Mouse (Mus musculus) cerebellum, postnatal 36 days (tissue): ENCODE measurements around the gene Tshz2.

Experiments
- DNase-seq, 2 experiments: peaks; one replicate each; pipeline ENCODE4 v3.0.0; 2021 to 2022; ENCODE audit warnings: mixed read lengths in 2 of 2

Gene Tshz2

GRCm38 (mm10) chr2:169873442-169873841 lies 240.6 kb downstream of the Tshz2 start:
- DNase-seq = no peak

DNA sequence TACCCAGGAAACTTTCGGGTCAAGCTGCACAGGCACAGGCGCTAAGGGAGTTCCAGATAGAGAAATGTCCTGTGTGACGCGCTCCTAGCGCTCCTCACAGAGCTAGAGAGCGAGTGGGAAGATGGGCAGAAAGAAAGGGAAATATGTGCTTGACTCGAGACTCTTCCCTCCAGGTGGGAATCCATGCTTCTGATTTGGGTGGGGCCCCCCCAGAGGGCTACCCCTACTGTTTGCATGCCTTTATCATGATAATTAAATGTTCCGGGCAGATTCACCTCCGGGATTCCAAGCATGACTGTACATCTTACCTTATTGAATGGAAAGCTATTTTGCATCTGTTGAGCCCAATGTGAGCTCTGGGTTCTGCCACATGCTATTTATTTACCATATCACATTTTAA lies 255.1 kb downstream of the Tshz2 start:
- DNase-seq = no peak

DNA sequence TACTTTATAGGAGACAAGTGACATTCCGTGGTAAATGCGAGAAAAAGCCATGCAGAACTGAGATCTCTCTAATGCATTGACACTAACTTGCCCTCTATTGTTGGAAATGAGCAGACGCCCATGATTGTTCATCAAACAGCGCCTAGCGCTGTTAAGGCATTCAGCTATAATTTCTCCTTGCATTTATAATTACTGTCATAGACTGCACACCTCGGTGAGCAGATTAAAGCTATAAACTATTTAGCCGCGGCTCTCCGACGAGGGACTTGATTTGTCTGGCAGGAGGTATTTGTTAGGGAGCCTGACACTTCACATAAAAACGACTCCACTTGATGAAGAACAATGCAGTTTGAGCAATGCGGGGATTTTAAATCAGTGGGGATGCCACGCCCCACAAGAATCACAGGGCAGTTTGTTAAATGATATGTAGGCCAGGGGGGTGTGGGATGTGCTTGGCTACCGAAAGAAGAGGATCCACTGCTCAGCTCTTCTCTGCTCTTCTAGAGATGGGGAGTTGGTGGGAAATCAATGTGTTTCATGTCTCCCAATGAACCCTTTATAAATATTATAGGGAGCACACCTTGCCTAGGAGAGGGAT lies 259.7 kb downstream of the Tshz2 start:
- no peak for DNase-seq

GRCm38 (mm10) chr2:169902896-169903295 lies 270.1 kb downstream of the Tshz2 start:
- DNase-seq = no peak

GRCm38 (mm10) chr2:169906396-169906795 lies 273.6 kb downstream of the Tshz2 start:
- no peak for DNase-seq

DNA sequence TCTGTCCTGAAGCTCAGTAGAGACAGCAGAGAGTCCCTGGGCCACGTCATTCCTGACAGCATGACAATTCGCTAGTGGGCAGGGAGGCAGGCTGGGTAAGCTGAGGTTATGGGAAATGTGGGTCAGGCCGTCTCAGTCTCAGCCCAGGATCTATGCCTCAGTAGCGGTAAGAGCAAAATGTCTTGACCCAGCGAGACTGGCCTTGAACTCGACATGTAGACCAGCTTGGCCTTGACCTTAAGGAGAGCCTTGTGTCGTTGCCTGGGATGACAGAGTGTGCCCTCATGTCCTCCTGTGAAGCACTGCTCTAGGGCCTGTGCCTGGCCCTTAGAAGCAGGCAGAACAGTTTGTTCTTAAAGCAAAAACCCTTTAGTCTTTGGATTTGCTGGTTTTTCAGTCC lies 275.2 kb downstream of the Tshz2 start:
- DNase-seq = no peak

GRCm38 (mm10) chr2:169910606-169911005 lies 277.8 kb downstream of the Tshz2 start:
- DNase-seq = no peak

- DNase-seq = no peak
These were observed 280.0 kb downstream of the Tshz2 start for GRCm38 (mm10) chr2:169912826-169913225.

GRCm38 (mm10) chr2:169914903-169915302 lies 282.1 kb downstream of the Tshz2 start:
- no peak for DNase-seq

DNA sequence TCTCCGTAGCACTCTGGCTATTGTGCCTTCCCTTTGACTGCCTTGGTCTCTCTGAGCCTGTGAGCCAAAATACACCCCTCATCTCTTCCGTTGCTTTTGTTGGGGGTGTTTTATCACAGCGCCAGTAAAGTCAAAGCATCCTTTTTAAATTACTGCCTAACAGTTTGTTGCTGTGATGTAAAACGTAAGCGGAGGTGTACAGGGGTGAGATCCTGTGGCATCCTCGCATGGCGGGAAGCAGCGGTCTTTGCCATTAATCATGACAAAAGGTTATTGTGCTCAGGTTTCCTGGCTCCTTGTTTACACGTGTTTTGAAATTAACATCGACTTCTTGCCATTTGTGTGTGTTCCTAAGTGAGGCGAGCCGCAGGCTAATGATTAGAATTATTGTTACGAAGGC lies 282.5 kb downstream of the Tshz2 start:
- no peak for DNase-seq

- DNase-seq = no peak
These were observed 286.4 kb downstream of the Tshz2 start for GRCm38 (mm10) chr2:169919111-169919695.

GRCm38 (mm10) chr2:169924177-169924810 lies 291.5 kb downstream of the Tshz2 start:
- DNase-seq = peak in 1 of 2 experiments; percentile 11

GRCm38 (mm10) chr2:169925466-169925865 lies 292.7 kb downstream of the Tshz2 start:
- DNase-seq = no peak

- DNase-seq = no peak
These were observed 293.2 kb downstream of the Tshz2 start for GRCm38 (mm10) chr2:169926016-169926415.

DNA sequence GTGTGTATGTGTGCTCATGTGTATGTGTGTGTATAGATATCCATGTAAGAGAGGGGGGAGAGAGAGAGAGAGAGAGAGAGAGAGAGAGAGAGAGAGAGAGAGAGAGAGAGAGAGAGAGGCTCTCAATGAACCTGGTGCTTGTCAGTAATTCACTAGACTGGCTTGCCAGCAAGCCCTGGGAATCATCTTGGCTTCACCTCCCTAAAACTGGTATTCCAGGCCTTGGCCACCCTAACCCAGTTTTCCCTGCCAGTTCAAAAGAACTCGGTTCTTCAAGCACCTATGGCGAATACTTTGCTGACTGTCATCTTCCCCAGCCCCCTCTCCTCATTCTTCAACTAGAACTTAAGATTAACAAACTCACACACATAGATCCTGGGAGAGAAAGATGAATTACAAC lies 294.6 kb downstream of the Tshz2 start:
- DNase-seq = no peak

GRCm38 (mm10) chr2:169928447-169929120 lies 295.8 kb downstream of the Tshz2 start:
- no peak for DNase-seq

GRCm38 (mm10) chr2:169929540-169930497 lies 297.0 kb downstream of the Tshz2 start:
- peak; percentile 46 to 75 for DNase-seq

DNA sequence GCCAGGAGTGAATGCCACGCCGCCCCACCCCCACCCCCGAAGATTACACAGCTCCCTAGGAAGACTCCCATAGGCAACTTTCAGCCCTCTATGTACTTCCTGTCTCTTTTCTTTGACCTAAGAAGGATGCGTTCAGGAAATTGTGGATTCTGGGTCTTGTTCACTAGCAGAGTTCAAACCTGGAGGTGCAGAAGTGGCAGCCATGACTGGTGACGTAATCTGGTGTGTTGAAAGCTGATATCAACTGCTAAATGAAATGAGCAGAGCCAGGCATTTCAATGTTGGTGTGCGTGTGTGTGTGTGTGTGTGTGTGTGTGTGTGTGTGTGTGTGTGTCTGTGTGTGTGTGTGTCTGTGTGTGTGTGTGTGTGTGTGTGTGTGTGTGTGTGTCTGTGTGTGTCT lies 302.8 kb downstream of the Tshz2 start:
- no peak for DNase-seq

DNA sequence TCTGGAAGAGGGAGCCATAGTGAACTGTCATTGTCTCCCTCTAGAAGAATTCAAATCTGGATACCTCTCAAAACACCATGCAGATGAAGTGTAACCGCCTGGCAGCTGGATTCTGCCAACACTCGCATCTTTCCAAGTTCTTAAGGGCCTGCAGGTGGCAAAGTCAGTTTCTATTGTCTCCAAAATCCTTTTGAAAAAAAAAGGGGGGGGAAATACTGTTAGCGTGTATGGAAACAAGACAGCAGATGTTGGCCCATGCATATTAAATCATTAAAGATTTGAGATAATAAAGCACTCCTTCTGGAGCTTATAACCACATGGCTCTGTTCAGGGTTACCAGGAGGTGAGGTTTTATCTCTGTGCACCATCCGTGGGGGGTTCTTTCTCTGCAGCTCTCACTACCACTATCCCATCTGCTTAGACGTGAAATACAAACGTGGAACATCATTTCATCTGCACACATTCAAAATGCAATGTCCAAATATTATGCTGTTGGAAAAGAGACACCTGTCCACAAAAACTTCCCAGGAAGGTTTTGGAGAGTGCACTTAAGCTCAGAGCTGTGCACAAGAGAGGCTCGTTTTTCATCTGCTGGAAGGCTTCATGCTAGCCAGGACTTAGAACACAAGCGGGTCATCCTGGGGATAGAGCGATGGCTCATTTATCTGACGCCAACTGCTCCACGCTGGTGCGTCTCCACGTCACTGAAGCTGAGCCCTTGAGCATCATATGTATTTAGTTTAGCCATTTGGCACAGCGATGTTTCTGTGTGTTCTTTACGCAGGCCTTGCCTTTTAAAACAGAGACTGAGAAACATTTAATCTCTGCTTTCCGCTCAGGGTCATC lies 307.7 kb downstream of the Tshz2 start:
- no peak for DNase-seq

- no peak for DNase-seq
These were observed 310.9 kb downstream of the Tshz2 start for GRCm38 (mm10) chr2:169943727-169944126.

DNA sequence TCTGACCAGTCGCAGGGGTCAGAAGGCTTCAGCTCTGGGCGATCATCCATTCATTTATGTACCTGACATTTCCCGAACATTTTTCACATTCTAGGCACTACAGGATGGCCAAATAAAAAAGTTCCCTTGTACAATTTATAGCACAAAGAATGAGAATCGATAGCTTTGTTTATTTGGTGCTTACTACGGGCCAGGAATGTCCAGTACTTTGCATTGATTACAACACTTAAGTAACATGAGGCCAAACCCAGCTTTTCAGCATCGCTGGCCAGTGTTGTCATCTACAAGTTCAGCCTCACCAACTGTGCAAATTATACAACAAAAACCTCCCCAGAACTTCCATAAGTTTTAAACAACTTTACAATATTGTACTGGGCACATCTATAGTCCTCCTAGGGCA lies 315.3 kb downstream of the Tshz2 start:
- DNase-seq = no peak

DNA sequence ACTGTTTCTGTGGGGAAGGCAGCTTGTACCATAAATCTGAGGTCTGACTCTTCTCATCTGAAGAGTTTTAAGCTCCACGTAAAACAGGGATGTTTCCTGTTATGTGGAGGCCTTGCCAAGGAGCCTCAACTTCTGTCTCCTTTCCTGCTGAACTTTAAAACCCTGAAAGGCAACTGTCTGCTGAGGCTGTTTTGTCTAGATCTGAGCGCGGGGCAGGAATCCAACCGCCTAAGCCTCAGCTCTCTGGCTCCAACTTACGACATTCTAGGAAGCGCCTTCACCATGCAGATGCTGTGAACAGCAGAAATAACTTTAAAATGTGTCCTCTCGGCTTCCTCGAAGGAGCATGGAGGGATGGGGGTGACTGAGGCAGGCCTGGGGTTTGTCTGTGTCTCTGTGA lies 318.2 kb downstream of the Tshz2 start:
- DNase-seq = no peak
